Mouse (Mus musculus) megakaryocyte, embryonic 14.5 days (primary cell): ENCODE measurements around the gene Eya2.

Source experiments
- FLI1 ChIP-seq: IDR thresholded peaks from 2 replicates; pipeline ENCODE4 v1.6.1; 2012; ENCODE audit warnings: low read length, inconsistent platforms, mixed read lengths
- GATA1 ChIP-seq: IDR thresholded peaks from 3 replicates; pipeline ENCODE4 v1.6.1; 2012; ENCODE audit warnings: mixed read lengths, low read length, inconsistent platforms, borderline replicate concordance

- TF ChIP-seq GATA1 (no peak), FLI1 (no peak)
Measured at GRCm38 (mm10) chr2:165613741-165614339, 19.0 kb downstream of the Eya2 start.
